Comparison of ENCODE assay signal across 22 mouse cellular contexts in genomic region chr12:11802326-11802725, GRCm38 (mm10).
DNase-seq lines count a peak whose midpoint lies in the region; ATAC-seq lines count a peak whose summit lies in the region.
"Had no signal": no experiment of that assay in that cellular context is flagged by ENCODE, and none has a peak within 500 bp of the region (broad histone marks: within the 10 kb centered on the region; RNA-seq: fewer than 3 reads in every experiment).

No protein-coding gene starts in this region.

- no peak overlapping the region for H3K27ac ChIP-seq in midbrain, embryonic 14.5 days (replicated peaks; ENCODE audit: low read depth, low read length)

- H3K9me3 ChIP-seq in midbrain, embryonic 14.5 days (ENCODE audit: control insufficient read depth, low read length), result no peaks in the 10 kb centered on the region
- H3K9me3 ChIP-seq: G1E had no signal

- no peak for DNase-seq in frontal cortex, postnatal 14 days (ENCODE audit: low spot score in 2 of 2)
- peak; percentile 29 for DNase-seq in brain, adult 2 months (ENCODE audit: low read depth, low spot score)
- DNase-seq in telencephalon, adult 2 months (ENCODE audit: low read depth, low spot score), result peak; percentile 26
- DNase-seq in midbrain, embryonic 14.5 days, result no peak
- no peak for DNase-seq in heart, postnatal 25 days (ENCODE audit: low spot score)
- DNase-seq: adrenal gland, adult 2 months; adrenal gland, adult 8-10 months; adrenal gland, postnatal 10 days; adrenal gland, postnatal 14 days; adrenal gland, postnatal 25 days; adrenal gland, postnatal 36 days; B cell, adult 2 months; cerebellum, adult 11 months; cerebellum, adult 11-12 months; cerebellum, adult 18-20 months; cerebellum, adult 2 months had no signal

- 75% methylated on average over 2 of the region's 2 CpGs for WGBS in midbrain, embryonic 14.5 days

- H3K36me3 ChIP-seq in midbrain, embryonic 14.5 days (ENCODE audit: control insufficient read depth, insufficient read depth, low read length), result no peaks in the 10 kb centered on the region
- H3K36me3 ChIP-seq: G1E had no signal

- no peaks in the 10 kb centered on the region for H3K27me3 ChIP-seq in midbrain, embryonic 14.5 days (ENCODE audit: control insufficient read depth, insufficient read depth, low read length)
- H3K27me3 ChIP-seq: CH12.LX had no signal

- H3K4me1 ChIP-seq in midbrain, embryonic 14.5 days (ENCODE audit: control insufficient read depth, insufficient read depth, low read length), result no peaks in the 10 kb centered on the region

- H3K4me3 ChIP-seq in midbrain, embryonic 14.5 days (replicated peaks; ENCODE audit: low read depth, low read length), result no peak overlapping the region

- intact Hi-C loops in heart, postnatal 25 days (cut with DNase I), result no loop called here

- no peak overlapping the region for H3K9ac ChIP-seq in midbrain, embryonic 14.5 days (replicated peaks; ENCODE audit: low read length)

- ATAC-seq in frontal cortex, adult (ENCODE audit: low TSS enrichment), result peak; percentile 77
- no peak for ATAC-seq in midbrain, embryonic 14.5 days (ENCODE audit: low FRiP score, low TSS enrichment)
- ATAC-seq: activated CD4-positive, CD25-positive, alpha-beta regulatory T cell, adult 4 months; CD4-positive, CD25-positive, alpha-beta regulatory T cell, adult 4 months; Patski had no signal

- no peak overlapping the region for H3K4me2 ChIP-seq in midbrain, embryonic 14.5 days (ENCODE audit: low read length)

Comparison
In these comparisons a context has a peak if more than half of its experiments do, and no peak if none do; other contexts are left out.
1. DNase-seq: peak in brain, adult 2 months (single experiment) and telencephalon, adult 2 months (single experiment); none in frontal cortex, postnatal 14 days (0 of 2), midbrain, embryonic 14.5 days (single experiment) and heart, postnatal 25 days (single experiment).